Mouse (Mus musculus) cortical plate, adult 2 months (tissue): ENCODE results near the gene Spop. TPM values are rescaled to one million over a fixed set of nuclear protein-coding genes. Genes with fewer than 3 reads are reported as not detected.

ENCODE experiments used
- H3K27ac ChIP-seq: fragments of 200-500 bp; 2 replicates; pipeline ENCODE4 v1.5.1; 2012; ENCODE audit warnings: low read length, control low read depth, inconsistent platforms; ENCODE audit not compliant: insufficient read depth
- H3K4me1 ChIP-seq: fragments of 200-500 bp; 2 replicates; pipeline ENCODE4 v1.6.1; 2011; ENCODE audit warnings: low read length; ENCODE audit not compliant: control insufficient read depth, insufficient read depth
- H3K4me3 ChIP-seq: fragments of 200-500 bp; 2 replicates; pipeline ENCODE4 v1.5.1; 2011; ENCODE audit warnings: mild to moderate bottlenecking, low read length, control low read depth; ENCODE audit not compliant: insufficient read depth
- CTCF ChIP-seq: fragments of 200-500 bp; IDR thresholded peaks from 2 replicates; pipeline ENCODE4 v1.5.1; 2011; ENCODE audit warnings: mild to moderate bottlenecking, control low read depth, low read length; ENCODE audit not compliant: insufficient read depth; ENCODE audit errors: extremely low read depth
- POLR2A ChIP-seq: fragments of 200-500 bp; IDR thresholded peaks from 2 replicates; pipeline ENCODE4 v1.6.1; 2011; ENCODE audit warnings: mild to moderate bottlenecking, low read length, control low read depth; ENCODE audit not compliant: insufficient read depth; ENCODE audit errors: extremely low read depth
- polyA plus RNA-seq: library from polyadenylated mRNA; depleted of rRNA; stranded (reverse); fragments of >200 nt; gene quantifications from 2 replicates; pipeline ENCODE4 v1.2.3, GENCODE M21; 2012

Spop gene
- polyA plus RNA-seq, 1 experiment, result 128 TPM

DNA sequence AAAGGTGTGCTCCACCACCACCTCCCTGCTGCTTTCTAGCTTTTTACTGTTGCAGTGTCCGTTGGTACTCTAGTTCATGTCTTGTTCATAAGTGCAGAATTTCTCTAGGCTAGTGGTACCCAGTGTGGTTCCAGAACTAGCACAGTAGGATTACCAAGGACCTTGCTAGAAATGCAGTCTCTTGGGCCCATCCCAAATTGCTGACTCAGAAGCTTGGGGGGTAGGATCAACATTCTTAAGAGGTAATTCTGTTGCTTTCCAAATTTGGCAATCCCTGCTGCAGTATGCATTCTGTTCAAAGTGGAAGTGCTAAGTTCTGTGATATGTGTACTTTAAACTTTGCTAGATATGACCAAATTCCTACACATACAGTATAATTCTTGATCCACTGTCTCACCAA is 53.9 kb downstream of the Spop start:
- Histone ChIP-seq H3K4me1 (no peaks in the 10 kb centered on the region; the same call in 1 of the 2 replicates), H3K27ac (no peak overlapping the region), H3K4me3 (no peak overlapping the region)
- no peak for TF ChIP-seq CTCF
- TF ChIP-seq POLR2A, result no peak

DNA sequence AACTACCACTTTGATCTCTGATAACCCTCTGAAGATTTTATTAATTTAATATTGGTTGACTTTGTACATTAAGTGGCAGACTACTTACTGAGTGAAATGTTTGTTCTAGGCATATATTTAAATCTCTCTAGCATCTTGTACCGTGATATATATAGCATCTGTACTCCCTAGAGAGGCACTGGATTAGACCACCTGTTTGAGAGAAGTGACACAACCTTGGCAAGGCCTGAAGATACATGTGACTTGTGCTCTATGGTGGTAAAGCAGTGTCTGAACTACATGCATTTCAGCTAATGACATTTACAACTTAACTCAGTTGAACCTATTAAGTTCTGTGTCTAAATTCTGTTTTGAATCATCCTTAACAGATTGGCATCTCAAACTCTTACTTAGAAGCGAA is 59.1 kb downstream of the Spop start:
- Histone ChIP-seq H3K4me1 (peaks cover 5% of the 10 kb centered on the region), H3K4me3 (no peak overlapping the region), H3K27ac (no peak overlapping the region)
- TF ChIP-seq POLR2A, result no peak
- TF ChIP-seq CTCF, result no peak

GRCm38 (mm10) chr11:95473456-95473855 is 59.6 kb downstream of the Spop start:
- no peak overlapping the region for H3K4me3 ChIP-seq
- peaks cover 5% of the 10 kb centered on the region; the same call in 1 of the 2 replicates for H3K4me1 ChIP-seq
- no peak overlapping the region for H3K27ac ChIP-seq
- TF ChIP-seq CTCF (no peak), POLR2A (no peak)

DNA sequence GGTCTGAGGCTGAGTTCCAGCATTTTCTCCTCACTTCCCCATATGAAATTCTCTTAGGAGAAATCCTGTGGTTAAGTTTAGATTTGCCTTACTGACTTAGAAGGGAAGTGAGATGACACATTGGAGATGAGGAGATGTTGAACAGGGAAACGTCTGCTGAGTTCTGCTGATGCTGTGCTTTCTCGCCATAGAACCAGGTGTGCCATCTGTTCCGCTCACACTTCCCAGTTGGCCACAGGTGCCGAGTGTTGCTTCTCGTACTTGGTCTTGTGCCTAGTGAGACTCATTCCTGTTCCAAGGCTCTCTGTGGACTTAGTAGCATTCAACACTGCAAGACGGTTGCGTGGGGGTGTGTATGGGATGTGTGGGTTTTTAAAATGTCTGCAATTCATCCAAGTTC is 62.4 kb downstream of the Spop start:
- peaks cover 5% of the 10 kb centered on the region; the same call in 1 of the 2 replicates for H3K4me1 ChIP-seq
- no peak overlapping the region for H3K27ac ChIP-seq
- H3K4me3 ChIP-seq, result no peak overlapping the region
- TF ChIP-seq CTCF (no peak), POLR2A (no peak)

DNA sequence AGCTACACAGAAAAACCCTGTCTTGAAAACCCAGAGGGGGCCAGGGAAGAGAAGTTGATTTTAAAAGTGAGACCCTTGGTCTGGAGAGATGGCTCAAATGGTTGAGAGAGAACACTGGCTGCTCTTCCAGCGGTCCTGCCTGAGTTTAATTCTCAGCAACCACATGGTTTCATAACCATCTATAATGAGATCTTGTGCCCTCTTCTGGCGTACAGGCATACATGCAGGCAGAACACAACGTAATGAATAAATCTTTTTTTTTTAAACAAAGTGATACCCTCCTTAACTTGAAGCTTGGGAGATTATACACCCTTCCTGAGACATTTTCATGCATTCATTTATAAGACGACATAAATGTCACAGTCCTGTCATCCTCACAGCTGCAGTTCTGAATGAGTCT is 65.6 kb downstream of the Spop start:
- no peak overlapping the region for H3K4me3 ChIP-seq
- TF ChIP-seq POLR2A, result no peak
- TF ChIP-seq CTCF, result peak; percentile 15; the same call in 1 of the 2 replicates
- H3K4me1 ChIP-seq, result peaks cover 5% of the 10 kb centered on the region; the same call in 1 of the 2 replicates

GRCm38 (mm10) chr11:95480662-95481061 is 66.8 kb downstream of the Spop start:
- Histone ChIP-seq H3K4me3 (no peak overlapping the region), H3K27ac (no peak overlapping the region), H3K4me1 (peaks cover 3% of the 10 kb centered on the region; the same call in 1 of the 2 replicates)
- no peak for TF ChIP-seq POLR2A
- no peak for TF ChIP-seq CTCF

More for the DNA sequence above, 65.6 kb downstream of the Spop start:
- no peak overlapping the region for H3K27ac ChIP-seq

DNA sequence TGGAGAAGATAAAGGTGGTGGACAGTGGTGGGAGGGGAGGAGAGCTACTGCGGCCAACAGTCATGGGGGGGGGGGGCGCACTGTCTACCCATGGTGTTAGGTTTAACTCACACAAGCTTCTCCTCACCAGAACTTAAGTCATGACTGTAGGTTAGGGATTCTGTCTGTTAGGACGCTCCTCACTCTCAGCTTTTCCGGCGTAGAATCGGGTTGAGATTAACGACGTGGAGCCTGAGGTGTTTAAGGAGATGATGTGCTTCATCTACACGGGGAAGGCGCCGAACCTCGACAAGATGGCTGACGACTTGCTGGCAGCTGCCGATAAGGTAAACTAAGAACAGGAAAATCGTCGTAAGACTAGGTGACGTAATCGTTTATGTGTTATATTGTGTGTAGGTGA is 71.8 kb downstream of the Spop start:
- Histone ChIP-seq H3K27ac (no peak overlapping the region), H3K4me1 (no peaks in the 10 kb centered on the region), H3K4me3 (no peak overlapping the region)
- TF ChIP-seq CTCF, result no peak
- no peak for TF ChIP-seq POLR2A

GRCm38 (mm10) chr11:95487237-95487636 is 73.4 kb downstream of the Spop start:
- Histone ChIP-seq H3K4me1 (no peaks in the 10 kb centered on the region), H3K27ac (no peak overlapping the region), H3K4me3 (no peak overlapping the region)
- TF ChIP-seq POLR2A (no peak), CTCF (no peak)

DNA sequence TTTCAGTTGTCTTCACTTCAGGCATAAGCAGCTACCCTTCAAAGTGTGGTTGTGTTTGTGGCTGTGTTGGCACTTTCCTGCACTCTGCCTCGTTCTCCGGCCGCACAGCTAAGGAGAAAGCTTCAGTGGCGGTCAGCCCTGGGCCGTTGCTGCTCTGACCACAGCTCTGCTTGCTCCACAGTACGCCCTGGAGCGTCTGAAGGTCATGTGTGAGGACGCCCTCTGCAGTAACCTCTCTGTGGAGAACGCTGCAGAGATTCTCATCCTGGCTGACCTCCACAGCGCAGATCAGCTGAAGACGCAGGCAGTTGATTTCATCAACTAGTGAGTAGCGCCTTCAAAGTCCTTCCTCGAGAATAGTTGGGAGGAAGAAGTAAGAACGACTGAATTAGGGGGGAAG is 76.2 kb downstream of the Spop start:
- H3K27ac ChIP-seq, result no peak overlapping the region
- H3K4me1 ChIP-seq, result peaks cover 7% of the 10 kb centered on the region; the same call in 1 of the 2 replicates
- TF ChIP-seq CTCF, result no peak
- no peak overlapping the region for H3K4me3 ChIP-seq

DNA sequence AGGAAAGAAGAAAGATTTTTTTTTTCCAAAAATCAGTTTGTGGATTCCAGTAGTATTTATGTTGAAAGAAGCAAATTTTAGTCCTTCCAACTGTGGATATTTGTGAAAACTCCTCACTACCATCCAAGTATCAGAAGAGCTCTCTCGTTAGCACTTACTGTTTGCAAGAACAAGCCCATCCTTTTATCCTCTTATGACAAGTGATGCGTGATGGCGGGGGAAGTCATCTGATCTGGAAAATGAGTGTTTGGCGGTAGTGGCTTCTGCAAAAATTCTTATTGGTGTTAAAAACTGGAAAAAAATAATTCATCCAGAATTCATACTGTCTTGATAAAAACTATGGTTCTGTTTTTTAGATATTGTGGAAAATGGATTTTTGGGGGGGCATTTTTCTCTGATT is 78.4 kb downstream of the Spop start:
- TF ChIP-seq CTCF, result no peak
- TF ChIP-seq POLR2A, result no peak
- Histone ChIP-seq H3K4me1 (peaks cover 7% of the 10 kb centered on the region; the same call in 1 of the 2 replicates), H3K27ac (no peak overlapping the region), H3K4me3 (no peak overlapping the region)
